Mouse (Mus musculus) megakaryocyte progenitor cell, adult 5-6 weeks (primary cell): ENCODE data around the gene Srd5a1. TPM values are rescaled to one million over a fixed set of nuclear protein-coding genes. Genes with fewer than 3 reads are reported as not detected.
"Not testable (repeated sequence)": the region's sequence is repeated elsewhere in the genome, so short reads cannot be mapped to it uniquely, and the experiment has no call there.

Experiments
- ATAC-seq: replicated peaks from 2 replicates; pipeline ENCODE4 v1.8.0; 2016; ENCODE audit warnings: mild to moderate bottlenecking, moderate TSS enrichment, inconsistent platforms; ENCODE audit not compliant: poor library complexity
- total RNA-seq, 2 experiments: library from RNA; stranded (forward) in 1 of 2; stranded (reverse) in 1 of 2; fragments of 157-497, 149-512 nt in 1 of 2; fragments of 200-1000 nt in 1 of 2; gene quantifications; 2 replicates each; pipeline versions ENCODE4 v1.2.3 to v1.2.4; 2015 to 2017

Gene Srd5a1
- total RNA-seq (2015) (4.5 and 7.7 TPM in 2 replicates), total RNA-seq (2017) (2.4 and 4.5 TPM in 2 replicates)

DNA sequence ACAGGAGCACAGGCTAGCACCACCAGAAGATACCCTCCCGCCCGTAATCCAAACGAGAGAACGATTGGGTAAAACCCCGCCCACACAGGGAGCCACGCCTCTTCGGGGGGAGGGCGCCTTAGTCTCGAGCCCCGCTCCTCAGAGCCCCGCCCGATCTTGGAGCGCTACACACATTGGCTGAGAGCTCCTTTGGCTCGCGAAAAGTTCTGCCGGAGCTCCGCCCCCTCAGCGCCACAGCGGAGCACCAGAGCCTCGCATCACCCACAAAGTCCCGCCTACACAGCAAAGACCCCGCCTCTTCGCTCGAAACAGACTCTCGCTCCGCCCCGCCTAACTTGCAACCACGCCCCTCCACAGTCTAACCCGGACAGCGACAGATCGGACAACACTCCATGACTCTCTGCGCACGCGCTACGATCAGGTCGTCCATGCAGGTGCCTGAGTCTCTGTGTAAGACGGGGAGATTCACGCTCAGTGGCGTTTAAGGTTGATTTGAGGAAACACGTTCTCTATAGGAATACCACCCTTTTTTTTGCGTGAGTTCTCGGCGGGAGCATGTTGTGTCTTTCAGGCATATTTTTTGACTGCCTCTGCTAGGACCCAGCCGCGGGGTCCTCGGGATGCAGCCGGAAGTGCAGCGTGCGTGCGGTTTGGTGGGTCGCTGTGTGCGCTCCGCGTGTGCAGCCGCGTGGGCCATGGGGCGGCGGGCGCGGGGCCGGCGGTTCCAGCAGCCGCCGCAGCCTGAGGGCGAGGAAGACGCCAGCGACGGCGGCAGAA is at the start of gene Srd5a1:
Gene Srd5a1 (minus strand): TSS at position 45 of the 777 bp plus-strand sequence.
- peak; percentile 89 for ATAC-seq

DNA sequence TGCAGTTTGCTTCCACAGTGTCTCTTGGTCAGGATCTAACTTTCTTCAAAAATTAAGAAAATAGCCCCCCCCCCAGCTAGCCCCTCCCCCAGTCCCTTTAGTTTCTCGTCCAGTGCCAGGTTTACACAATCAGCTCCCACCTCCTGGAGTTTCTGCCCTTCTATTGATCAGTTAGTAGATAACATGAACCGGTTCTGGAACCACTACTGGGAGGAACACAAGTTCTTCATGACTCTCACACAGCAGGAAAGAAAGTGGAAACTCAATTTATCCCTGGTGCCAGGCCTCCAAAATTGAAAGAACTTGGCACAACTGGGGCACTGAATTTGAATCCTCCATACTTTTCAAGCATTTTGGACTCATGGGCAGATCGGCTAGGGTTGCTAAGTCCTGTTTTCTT is 43.3 kb upstream of the Srd5a1 start:
- no peak for ATAC-seq

DNA sequence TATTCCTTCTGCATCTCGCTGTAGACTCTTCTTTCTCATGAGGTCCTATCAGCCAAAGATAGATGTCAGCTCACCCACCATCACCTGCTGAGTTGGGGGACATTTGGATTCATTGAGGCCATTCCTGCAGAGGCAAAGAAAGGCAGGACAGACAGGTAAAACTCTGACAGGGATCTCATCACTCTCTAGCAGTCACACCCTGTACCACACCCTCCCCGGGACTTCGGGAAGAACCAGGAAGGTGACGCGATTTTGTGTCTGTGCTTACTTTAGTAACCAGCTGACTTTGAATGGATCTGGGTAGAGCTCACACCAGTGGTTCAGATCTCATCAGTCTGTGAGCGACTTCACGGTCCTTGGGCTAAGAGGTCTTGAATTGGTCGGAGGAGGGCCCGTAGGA is 35.2 kb upstream of the Srd5a1 start:
- no peak for ATAC-seq

DNA sequence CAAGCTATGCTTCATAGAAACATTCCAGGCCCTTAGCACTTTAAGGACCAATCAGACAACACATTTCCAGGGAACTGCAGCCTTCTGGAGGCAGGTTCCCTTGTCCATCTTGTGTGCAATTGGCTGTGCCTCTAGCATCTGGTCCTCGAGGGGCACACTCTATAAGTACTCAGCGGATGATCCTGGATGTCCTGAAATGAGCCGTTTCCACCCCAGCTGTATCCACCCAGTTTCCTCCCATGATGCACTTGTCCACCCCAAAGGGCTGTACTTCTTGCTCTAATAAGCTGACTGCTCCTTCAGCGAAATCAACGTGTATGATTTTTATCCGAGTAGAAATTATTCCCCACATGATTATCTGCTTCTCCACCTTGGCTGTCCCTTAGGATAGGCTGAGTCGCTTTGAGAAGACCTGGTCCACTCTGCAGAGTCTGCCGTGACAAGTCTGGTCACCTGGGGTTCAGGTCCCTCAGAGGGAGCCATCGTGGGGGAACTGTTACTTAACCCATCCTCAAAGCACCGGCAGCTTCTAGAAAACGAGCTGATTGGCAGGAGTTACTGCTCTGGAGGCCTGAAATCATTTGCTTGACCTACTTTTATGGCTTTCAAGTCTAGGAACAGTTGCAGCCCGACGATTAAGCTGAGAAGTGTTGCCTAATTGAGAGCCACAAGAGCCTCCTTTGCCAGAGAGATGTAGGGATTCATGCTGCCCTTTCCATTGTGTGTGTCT is 34.6 kb upstream of the Srd5a1 start:
- no peak for ATAC-seq

DNA sequence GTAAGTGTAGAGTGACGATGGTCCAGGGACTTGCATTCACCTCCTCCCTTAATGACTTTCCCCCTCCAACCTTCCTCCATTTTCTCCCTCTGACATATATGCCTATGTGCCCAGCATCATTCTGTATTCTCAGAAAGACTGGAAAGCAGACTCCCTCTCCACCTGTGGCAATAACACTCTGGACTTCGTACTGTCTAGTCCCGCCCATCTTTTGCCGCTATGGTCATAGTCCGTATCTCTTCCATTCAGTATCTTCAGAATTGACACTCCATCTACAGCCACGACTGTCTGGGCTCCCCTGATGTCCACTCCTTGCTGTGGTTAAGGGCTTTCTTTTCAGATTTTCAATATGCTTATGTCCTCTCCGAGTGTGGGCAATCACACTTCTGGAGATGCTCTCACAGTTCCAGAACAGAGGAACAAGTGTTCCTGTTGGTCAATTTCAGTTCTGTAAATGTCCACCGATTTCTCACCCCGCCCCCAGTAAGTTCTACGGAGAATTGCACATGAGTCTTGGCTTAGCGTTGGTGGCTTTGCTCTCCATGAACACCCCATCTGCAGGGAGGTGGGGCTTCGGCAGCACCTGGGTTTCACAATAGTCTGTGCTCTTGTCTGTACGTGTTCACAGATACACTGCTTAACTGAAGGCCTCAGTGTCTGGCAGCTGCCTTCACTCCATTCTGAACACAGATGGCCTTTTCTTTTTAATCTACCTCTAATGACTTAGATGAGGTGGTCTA is 33.4 kb upstream of the Srd5a1 start:
- ATAC-seq = peak; percentile 36; the same call in 1 of the 2 replicates

DNA sequence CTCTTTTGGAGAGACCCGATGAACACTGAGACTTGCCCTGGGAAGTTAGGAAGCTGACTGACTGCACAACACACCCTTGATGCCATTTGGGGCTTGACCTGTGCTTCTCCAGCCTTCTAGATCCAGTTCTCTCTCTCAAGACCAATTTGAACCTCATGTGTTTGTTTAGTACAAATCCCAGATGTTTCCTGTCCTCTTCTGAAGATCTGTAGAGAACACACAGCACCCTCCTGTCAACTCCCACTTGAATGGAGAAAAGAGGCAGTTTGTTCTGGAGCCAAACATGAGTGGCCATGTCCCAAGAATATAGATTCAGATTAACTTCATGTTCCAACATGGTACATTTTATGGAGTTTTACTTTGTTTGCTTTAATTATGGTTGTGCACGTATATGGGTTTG is 32.7 kb upstream of the Srd5a1 start:
- no peak for ATAC-seq

DNA sequence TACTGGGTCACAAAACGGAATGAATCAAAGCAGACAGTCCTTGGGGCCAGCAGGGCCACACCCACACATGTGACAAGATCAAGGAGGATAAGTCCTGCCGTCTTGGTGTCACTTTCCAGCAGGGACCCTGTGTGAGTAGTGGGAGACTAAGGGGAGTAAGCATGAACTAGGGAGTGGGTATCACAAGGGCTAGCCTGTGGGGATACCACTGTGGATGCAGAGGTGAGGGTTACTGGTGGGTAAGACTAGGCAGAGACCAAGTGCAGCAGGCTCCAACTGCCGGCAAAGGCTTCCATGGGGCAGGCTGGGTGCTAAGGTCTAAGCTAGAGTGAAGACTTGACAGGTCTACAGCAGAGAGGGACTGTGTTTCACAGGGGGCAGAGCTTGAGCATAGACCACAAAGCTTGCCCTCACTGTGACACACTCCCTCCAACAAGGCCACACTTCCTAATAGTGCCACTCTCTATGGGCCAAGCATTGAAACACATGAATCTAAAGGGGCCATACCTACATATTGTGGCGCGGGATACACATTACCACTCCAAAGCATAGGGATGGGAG is 31.5 kb upstream of the Srd5a1 start:
- ATAC-seq = peak; percentile 15; the same call in 1 of the 2 replicates

DNA sequence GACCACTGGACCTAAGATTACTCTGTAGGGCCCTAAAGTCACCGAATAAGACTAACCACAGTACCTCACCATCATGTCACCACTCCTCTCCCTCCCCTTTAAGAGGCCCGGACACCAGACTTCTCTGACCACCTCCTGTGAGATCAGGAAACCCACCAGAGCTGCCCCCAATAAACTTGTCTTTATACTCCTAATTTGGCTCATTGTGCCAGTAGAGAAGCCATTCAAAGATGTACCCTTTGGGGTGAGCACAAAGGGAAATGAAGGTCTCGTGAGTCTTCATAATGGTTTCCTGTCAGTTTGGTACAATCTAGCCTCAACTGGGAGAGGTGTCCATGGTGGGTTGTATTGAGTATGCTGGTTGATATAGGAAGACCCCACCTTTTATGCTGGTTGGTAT is 29.8 kb upstream of the Srd5a1 start:
- ATAC-seq = no peak

DNA sequence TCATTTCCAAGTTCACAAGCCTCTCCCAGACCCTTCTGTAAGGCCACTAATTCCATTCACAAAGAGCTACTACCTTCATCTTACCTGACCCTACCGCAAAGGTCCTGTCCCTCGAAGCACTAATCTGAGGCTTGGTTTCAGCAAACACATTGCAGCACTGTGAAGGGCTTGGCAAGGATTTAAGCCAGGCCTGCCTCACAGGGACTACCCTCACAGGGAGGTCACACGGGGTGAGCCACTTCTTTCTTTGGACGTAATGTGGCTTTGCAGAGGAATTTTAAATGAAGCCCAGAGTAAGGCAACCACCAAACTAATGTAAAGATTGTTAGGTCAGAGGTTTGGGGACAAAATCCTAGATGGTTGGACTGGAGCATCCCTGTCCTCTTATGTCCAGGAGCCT is 29.3 kb upstream of the Srd5a1 start:
- no peak for ATAC-seq

DNA sequence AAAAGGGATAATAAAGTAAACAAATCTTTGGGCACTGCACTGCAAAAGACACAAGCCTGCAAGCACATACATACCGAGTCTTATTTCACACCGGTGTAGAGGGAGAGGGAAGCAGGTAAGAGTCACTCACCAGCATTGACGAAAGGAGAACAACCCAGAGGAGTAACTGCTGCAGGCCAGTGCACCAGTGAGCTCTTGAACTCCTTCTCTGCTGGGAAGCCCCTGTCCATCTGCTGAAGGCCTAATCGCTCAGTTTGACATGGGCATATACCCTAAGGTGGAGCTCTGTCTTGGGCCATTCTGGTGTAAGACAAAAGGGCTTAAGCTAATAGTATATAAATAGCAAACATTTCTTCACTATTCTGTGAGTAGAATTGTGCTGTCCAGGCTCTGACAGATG is 28.9 kb upstream of the Srd5a1 start:
- ATAC-seq = no peak

DNA sequence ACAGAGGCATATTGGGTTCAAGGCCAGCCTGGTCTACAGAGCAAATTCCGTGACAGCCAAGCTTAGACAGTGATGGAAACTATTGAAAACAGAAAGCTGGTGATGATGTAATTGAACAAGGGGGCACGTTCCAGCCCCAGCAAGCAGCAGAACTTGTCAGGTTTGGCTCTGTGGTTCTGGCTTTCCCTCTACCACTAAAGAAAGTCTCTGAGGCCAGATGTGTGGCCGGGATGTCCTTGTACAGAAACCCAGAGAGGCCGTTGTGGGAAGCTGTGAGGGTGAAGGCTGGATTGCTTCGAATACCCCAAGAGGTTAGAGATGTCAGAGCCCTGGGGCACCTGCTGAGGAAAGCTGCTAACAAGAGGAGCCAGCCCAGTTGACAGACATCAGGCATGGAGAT is 28.0 kb upstream of the Srd5a1 start:
- ATAC-seq = no peak

DNA sequence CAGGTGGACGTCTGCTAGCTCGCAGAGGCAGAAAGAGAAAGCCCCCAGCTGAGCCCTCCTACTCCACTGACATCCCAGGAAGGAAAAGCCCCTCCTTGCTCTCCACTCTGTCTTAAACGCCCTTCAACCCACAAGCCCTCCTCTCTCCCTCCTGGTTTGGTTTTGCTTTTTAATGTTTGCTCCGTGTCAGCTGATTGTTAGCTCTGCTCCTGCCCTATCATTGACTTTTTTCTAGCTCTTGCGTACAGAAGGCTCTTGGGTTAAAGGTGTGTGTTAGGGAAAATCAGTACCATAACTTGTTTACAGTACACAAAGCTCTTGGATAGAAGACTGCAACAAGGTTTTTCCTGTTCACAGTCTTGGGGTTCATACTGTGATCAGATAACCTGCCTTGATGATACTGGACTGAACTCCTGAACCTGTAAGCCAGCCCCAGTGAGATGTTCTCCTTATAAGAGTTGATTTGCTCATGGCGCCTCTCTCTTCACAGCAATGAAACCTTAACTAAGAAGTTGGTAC is 26.9 kb upstream of the Srd5a1 start:
- ATAC-seq = no peak

DNA sequence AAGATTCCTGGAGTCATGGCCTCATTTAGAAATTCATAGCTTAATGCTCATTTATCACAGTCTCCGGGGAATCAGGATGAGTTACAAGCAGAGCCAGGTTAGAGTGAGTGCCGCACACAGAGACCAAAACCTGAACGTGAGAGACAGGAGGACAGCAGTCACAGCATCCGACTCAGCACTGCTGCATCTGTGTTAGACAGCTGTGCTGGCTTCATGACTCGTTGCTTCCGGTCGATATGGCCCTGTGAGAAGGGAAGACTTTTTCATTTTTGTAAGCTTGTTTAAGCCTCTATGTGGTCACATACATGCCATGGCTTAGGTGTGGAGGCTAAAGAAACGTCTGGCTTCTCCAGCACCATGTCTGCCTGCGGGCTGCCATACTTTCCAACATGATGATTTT is 26.4 kb upstream of the Srd5a1 start:
- no peak for ATAC-seq

DNA sequence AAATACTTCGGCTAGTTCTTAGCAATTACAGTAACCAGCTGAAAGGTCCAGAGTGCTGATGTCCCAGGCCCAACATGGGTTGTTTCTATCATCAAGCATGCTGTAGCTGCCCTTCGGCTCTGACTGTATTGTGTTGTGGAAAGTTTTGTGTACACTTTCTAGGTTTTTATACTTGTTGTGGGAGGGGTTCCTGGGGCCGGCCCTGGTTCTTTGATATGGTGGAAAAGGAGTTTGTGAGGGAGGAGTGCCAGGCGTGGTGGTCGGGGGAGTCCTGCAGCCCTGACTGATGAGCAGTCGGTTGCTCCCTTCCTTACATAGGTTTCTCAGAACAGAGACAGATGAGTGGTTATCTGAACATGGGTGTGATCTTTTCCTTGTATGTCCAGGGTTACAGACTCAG is 25.6 kb upstream of the Srd5a1 start:
- ATAC-seq = no peak

DNA sequence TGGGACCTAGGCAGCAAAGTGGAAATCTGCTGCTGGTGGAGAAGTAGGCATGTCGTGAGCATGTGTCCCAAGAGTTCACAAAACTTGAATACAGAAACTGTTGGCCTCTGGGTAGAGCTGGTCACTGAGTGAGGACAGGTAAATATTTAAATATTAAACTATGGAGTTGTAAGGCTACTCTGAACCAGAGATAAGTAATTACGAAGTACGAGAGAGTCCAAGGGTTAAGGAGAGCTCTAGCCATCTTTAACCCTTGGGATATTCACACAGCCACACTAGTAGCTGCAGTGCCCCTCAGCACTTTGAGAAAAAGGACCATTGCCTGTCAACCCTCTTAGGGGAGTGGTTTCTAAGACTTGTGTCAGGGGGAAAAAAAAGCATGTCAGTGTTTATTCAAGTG is 25.1 kb upstream of the Srd5a1 start:
- ATAC-seq = no peak

DNA sequence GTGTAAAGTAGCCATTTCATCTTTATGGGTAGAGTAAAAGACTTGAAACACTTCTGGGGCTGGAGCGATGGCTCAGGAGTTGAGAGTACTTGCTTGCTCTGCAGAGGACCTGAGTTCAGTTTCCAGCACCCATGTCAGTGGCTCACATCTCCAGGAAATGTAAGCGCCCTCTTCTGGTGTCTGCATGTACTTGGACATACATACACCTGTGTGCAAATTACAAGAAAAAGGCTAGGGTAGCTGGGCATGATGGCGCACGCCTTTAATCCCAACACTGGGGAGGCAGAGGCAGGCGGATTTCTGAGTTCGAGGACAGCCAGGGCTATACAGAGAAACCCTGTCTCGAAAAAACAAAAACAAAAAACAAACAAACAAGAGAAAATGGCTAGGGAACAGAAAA is 24.6 kb upstream of the Srd5a1 start:
- ATAC-seq = not testable (repeated sequence)

DNA sequence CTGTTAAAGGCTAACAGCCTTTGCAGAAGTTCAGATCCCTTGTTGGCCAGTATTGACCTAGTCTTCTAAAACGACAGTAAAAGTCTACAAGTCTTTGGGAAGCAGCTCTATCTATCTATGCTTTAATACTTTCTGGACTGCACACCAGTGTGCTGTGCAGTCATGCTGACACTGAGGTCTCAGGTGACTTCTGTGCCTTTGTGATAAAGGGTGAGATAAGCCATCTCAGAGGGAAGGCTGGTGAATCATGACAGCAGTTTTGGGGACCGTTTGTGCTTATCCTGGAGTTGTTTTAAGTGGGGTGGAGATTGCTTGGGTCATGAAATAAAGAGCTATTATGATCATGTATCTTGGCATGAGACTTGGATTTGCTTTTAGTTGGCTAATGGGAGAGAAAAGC is 22.7 kb upstream of the Srd5a1 start:
- ATAC-seq = peak; percentile 26

DNA sequence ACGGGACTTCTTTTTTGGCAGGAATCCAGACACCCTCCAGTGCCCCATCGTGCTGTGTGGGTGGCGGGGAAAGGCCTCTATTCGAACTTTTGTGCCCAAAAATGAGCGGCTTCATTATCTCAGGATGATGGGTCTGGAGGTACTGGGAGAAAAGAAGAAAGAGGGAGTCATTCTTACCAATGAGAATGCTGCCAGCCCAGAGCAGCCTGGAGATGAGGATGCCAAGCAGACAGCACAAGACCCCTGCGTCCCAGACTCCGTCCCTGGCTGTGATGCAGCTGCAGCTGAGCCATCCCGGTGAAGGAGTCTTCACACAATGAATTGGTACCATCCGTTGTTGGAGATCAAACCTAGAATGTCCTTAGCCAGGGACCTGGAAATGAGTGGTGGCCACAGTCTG is 22.3 kb upstream of the Srd5a1 start:
- no peak for ATAC-seq

DNA sequence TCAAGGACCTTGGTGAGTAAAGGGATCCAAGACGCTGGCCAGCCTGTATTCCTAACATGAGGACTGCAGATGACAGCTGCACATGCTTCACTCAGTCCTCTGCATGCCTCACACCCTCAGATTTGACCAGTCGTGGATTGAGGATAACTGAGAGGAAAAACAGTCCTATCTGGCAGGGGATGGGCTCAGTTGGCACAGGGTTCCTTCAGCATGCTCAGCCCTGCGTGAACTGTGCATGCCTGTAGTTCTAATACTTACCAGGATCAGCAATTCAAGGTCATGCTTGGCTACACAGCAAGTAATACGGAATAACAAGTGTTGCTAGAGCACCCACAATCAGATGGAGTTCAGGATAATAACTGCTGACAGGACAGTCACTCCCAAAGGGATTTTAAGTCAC is 20.4 kb upstream of the Srd5a1 start:
- ATAC-seq = no peak

DNA sequence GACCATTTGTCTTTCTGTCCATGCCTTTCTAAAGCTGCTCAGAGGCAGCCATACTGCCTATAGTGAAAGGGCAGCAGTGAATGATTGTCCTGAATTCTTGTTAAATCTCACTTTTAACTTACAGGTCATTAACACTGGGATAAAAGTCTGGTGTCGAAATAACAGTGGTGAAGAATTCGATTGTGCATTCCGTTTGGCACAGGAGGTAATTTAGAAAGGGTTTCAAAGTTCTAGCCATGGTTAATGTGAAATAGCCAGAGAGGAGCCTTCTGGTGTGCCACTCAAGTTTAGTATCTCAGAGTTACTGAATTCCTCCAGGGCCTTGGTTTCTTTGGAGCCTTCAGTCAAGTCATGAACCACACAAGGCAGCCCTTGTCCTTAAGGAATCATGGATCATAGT is 19.9 kb upstream of the Srd5a1 start:
- ATAC-seq = no peak

DNA sequence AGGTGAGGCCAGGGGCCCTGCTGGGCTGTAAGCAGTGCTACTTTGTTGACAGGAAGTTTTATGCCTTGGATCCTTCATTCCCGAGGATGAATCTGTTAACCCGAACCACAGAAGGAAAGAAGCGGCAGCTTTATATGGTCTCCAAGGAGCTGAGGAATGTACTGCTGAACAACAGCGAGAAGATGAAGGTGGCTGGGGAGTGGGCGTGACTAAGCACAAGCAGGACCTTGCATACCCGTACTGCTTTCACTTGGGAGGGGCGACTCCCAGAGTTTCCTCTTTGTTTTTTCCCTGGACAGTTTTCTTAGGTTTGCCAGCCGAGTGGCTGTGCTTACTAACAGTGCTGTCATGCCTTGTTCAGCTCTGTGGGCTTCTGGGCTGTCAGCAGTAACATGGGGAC is 19.3 kb upstream of the Srd5a1 start:
- no peak for ATAC-seq
